Mouse (Mus musculus): ENCODE results near the gene Tmem91. TPM values are rescaled to one million over a fixed set of nuclear protein-coding genes. Genes with fewer than 3 reads are reported as not detected.

The Tmem91 gene
- polyA plus RNA-seq, 1 experiment from 2014 or later: 5.9 TPM

- Histone ChIP-seq H3K36me3 (ENCODE audit: control insufficient read depth, insufficient read depth, low read length) (no peaks in the 10 kb centered on the region), H3K4me2 (replicated peaks; ENCODE audit: low read depth, low read length) (no peak overlapping the region), H3K27me3 (ENCODE audit: control insufficient read depth, insufficient read depth, low read length) (no peaks in the 10 kb centered on the region), H3K9ac (replicated peaks; ENCODE audit: low read depth, low read length) (no peak overlapping the region), H3K27ac (ENCODE audit: low read length) (no peak overlapping the region), H3K9me3 (ENCODE audit: control insufficient read depth, low read depth, low read length) (no peaks in the 10 kb centered on the region), H3K4me3 (ENCODE audit: low read depth, low read length) (no peak overlapping the region), H3K4me1 (ENCODE audit: control insufficient read depth, insufficient read depth, low read length) (no peaks in the 10 kb centered on the region)
- 88% methylated on average over 8 of the region's 8 CpGs for WGBS
- no peak for ATAC-seq (ENCODE audit: insufficient number of reproducible peaks, insufficient read depth, low FRiP score, low read depth)
Measured at GRCm38 (mm10) chr7:25651281-25651680, 23.7 kb downstream of the Tmem91 start.

GRCm38 (mm10) chr7:25649839-25650238, 25.1 kb downstream of the Tmem91 start:
- Histone ChIP-seq H3K9me3 (ENCODE audit: control insufficient read depth, low read depth, low read length) (no peaks in the 10 kb centered on the region), H3K4me1 (ENCODE audit: control insufficient read depth, insufficient read depth, low read length) (no peaks in the 10 kb centered on the region)

GRCm38 (mm10) chr7:25647574-25648123, 27.3 kb downstream of the Tmem91 start:
- Histone ChIP-seq H3K9me3 (ENCODE audit: control insufficient read depth, low read depth, low read length) (no peaks in the 10 kb centered on the region), H3K9ac (replicated peaks; ENCODE audit: low read depth, low read length) (no peak overlapping the region), H3K27ac (ENCODE audit: low read length) (no peak overlapping the region), H3K27me3 (ENCODE audit: control insufficient read depth, insufficient read depth, low read length) (no peaks in the 10 kb centered on the region), H3K36me3 (ENCODE audit: control insufficient read depth, insufficient read depth, low read length) (no peaks in the 10 kb centered on the region), H3K4me1 (ENCODE audit: control insufficient read depth, insufficient read depth, low read length) (no peaks in the 10 kb centered on the region), H3K4me3 (ENCODE audit: low read depth, low read length) (no peak overlapping the region), H3K4me2 (replicated peaks; ENCODE audit: low read depth, low read length) (no peak overlapping the region)
- ATAC-seq (ENCODE audit: insufficient number of reproducible peaks, insufficient read depth, low FRiP score, low read depth): no peak
- 58% methylated on average over 5 of the region's 5 CpGs for WGBS

More at GRCm38 (mm10) chr7:25649839-25650238, 25.1 kb downstream of the Tmem91 start:
- 74% methylated on average over 5 of the region's 5 CpGs for WGBS
- H3K4me3 ChIP-seq (ENCODE audit: low read depth, low read length): no peak overlapping the region
- no peaks in the 10 kb centered on the region for H3K36me3 ChIP-seq (ENCODE audit: control insufficient read depth, insufficient read depth, low read length)
- H3K27ac ChIP-seq (ENCODE audit: low read length): no peak overlapping the region
- H3K27me3 ChIP-seq (ENCODE audit: control insufficient read depth, insufficient read depth, low read length): no peaks in the 10 kb centered on the region
- H3K4me2 ChIP-seq (replicated peaks; ENCODE audit: low read depth, low read length): no peak overlapping the region
- ATAC-seq (ENCODE audit: insufficient number of reproducible peaks, insufficient read depth, low FRiP score, low read depth): no peak
- no peak overlapping the region for H3K9ac ChIP-seq (replicated peaks; ENCODE audit: low read depth, low read length)

- H3K36me3 ChIP-seq (ENCODE audit: control insufficient read depth, insufficient read depth, low read length): peaks cover 4% of the 10 kb centered on the region; the same call in 1 of the 2 replicates
- H3K9ac ChIP-seq (replicated peaks; ENCODE audit: low read depth, low read length): no peak overlapping the region
- ATAC-seq (ENCODE audit: insufficient number of reproducible peaks, insufficient read depth, low FRiP score, low read depth): no peak
- no peak overlapping the region for H3K27ac ChIP-seq (ENCODE audit: low read length)
- no peaks in the 10 kb centered on the region for H3K4me1 ChIP-seq (ENCODE audit: control insufficient read depth, insufficient read depth, low read length)
- H3K9me3 ChIP-seq (ENCODE audit: control insufficient read depth, low read depth, low read length): no peaks in the 10 kb centered on the region
- no peak overlapping the region for H3K4me3 ChIP-seq (ENCODE audit: low read depth, low read length)
- H3K27me3 ChIP-seq (ENCODE audit: control insufficient read depth, insufficient read depth, low read length): no peaks in the 10 kb centered on the region
- 68% methylated on average over 14 of the region's 14 CpGs for WGBS
- no peak overlapping the region for H3K4me2 ChIP-seq (replicated peaks; ENCODE audit: low read depth, low read length)
Measured at GRCm38 (mm10) chr7:25645074-25645473, 29.9 kb downstream of the Tmem91 start.

- Histone ChIP-seq H3K9me3 (ENCODE audit: control insufficient read depth, low read depth, low read length) (no peaks in the 10 kb centered on the region), H3K27ac (ENCODE audit: low read length) (no peak overlapping the region), H3K4me1 (ENCODE audit: control insufficient read depth, insufficient read depth, low read length) (no peaks in the 10 kb centered on the region), H3K9ac (replicated peaks; ENCODE audit: low read depth, low read length) (no peak overlapping the region), H3K27me3 (ENCODE audit: control insufficient read depth, insufficient read depth, low read length) (no peaks in the 10 kb centered on the region), H3K4me3 (ENCODE audit: low read depth, low read length) (no peak overlapping the region), H3K36me3 (ENCODE audit: control insufficient read depth, insufficient read depth, low read length) (peaks cover 4% of the 10 kb centered on the region; the same call in 1 of the 2 replicates), H3K4me2 (replicated peaks; ENCODE audit: low read depth, low read length) (no peak overlapping the region)
- 76% methylated on average over 4 of the region's 4 CpGs for WGBS
- ATAC-seq (ENCODE audit: insufficient number of reproducible peaks, insufficient read depth, low FRiP score, low read depth): no peak
Measured at GRCm38 (mm10) chr7:25644631-25645030, 30.3 kb downstream of the Tmem91 start.

- ATAC-seq (ENCODE audit: insufficient number of reproducible peaks, insufficient read depth, low FRiP score, low read depth): no peak
- Histone ChIP-seq H3K36me3 (ENCODE audit: control insufficient read depth, insufficient read depth, low read length) (peaks cover 4% of the 10 kb centered on the region; the same call in 1 of the 2 replicates), H3K9ac (replicated peaks; ENCODE audit: low read depth, low read length) (no peak overlapping the region), H3K27ac (ENCODE audit: low read length) (no peak overlapping the region), H3K27me3 (ENCODE audit: control insufficient read depth, insufficient read depth, low read length) (no peaks in the 10 kb centered on the region), H3K4me2 (replicated peaks; ENCODE audit: low read depth, low read length) (no peak overlapping the region), H3K9me3 (ENCODE audit: control insufficient read depth, low read depth, low read length) (no peaks in the 10 kb centered on the region), H3K4me3 (ENCODE audit: low read depth, low read length) (no peak overlapping the region), H3K4me1 (ENCODE audit: control insufficient read depth, insufficient read depth, low read length) (no peaks in the 10 kb centered on the region)
- WGBS: 77% methylated on average over 10 of the region's 10 CpGs
Measured at GRCm38 (mm10) chr7:25644136-25644535, 30.8 kb downstream of the Tmem91 start.

GRCm38 (mm10) chr7:25639754-25640153, 35.2 kb downstream of the Tmem91 start:
- no peaks in the 10 kb centered on the region for H3K9me3 ChIP-seq (ENCODE audit: control insufficient read depth, low read depth, low read length)
- no peak overlapping the region for H3K9ac ChIP-seq (replicated peaks; ENCODE audit: low read depth, low read length)
- WGBS: 94% methylated on average over 4 of the region's 4 CpGs
- no peaks in the 10 kb centered on the region for H3K27me3 ChIP-seq (ENCODE audit: control insufficient read depth, insufficient read depth, low read length)
- no peak overlapping the region for H3K4me3 ChIP-seq (ENCODE audit: low read depth, low read length)
- H3K36me3 ChIP-seq (ENCODE audit: control insufficient read depth, insufficient read depth, low read length): peaks cover 14% of the 10 kb centered on the region; the same call in 1 of the 2 replicates
- H3K4me2 ChIP-seq (replicated peaks; ENCODE audit: low read depth, low read length): no peak overlapping the region
- no peak for ATAC-seq (ENCODE audit: insufficient number of reproducible peaks, insufficient read depth, low FRiP score, low read depth)
- H3K27ac ChIP-seq (ENCODE audit: low read length): no peak overlapping the region
- H3K4me1 ChIP-seq (ENCODE audit: control insufficient read depth, insufficient read depth, low read length): no peaks in the 10 kb centered on the region

GRCm38 (mm10) chr7:25637099-25637498, 37.9 kb downstream of the Tmem91 start:
- Histone ChIP-seq H3K27me3 (ENCODE audit: control insufficient read depth, insufficient read depth, low read length) (no peaks in the 10 kb centered on the region), H3K4me2 (replicated peaks; ENCODE audit: low read depth, low read length) (no peak overlapping the region), H3K4me1 (ENCODE audit: control insufficient read depth, insufficient read depth, low read length) (no peaks in the 10 kb centered on the region), H3K27ac (ENCODE audit: low read length) (no peak overlapping the region), H3K9me3 (ENCODE audit: control insufficient read depth, low read depth, low read length) (no peaks in the 10 kb centered on the region), H3K36me3 (ENCODE audit: control insufficient read depth, insufficient read depth, low read length) (peaks cover 14% of the 10 kb centered on the region; the same call in 1 of the 2 replicates), H3K4me3 (ENCODE audit: low read depth, low read length) (no peak overlapping the region), H3K9ac (replicated peaks; ENCODE audit: low read depth, low read length) (no peak overlapping the region)
- ATAC-seq (ENCODE audit: insufficient number of reproducible peaks, insufficient read depth, low FRiP score, low read depth): no peak
- 83% methylated on average over 5 of the region's 5 CpGs for WGBS

- 32% methylated on average over 3 of the region's 3 CpGs for WGBS
- H3K27me3 ChIP-seq (ENCODE audit: control insufficient read depth, insufficient read depth, low read length): no peaks in the 10 kb centered on the region
- H3K9ac ChIP-seq (replicated peaks; ENCODE audit: low read depth, low read length): no peak overlapping the region
- no peaks in the 10 kb centered on the region for H3K4me1 ChIP-seq (ENCODE audit: control insufficient read depth, insufficient read depth, low read length)
- H3K27ac ChIP-seq (ENCODE audit: low read length): no peak overlapping the region
- H3K4me3 ChIP-seq (ENCODE audit: low read depth, low read length): no peak overlapping the region
- H3K4me2 ChIP-seq (replicated peaks; ENCODE audit: low read depth, low read length): no peak overlapping the region
- ATAC-seq (ENCODE audit: insufficient number of reproducible peaks, insufficient read depth, low FRiP score, low read depth): no peak
- H3K36me3 ChIP-seq (ENCODE audit: control insufficient read depth, insufficient read depth, low read length): peaks cover 10% of the 10 kb centered on the region; the same call in 1 of the 2 replicates
- no peaks in the 10 kb centered on the region for H3K9me3 ChIP-seq (ENCODE audit: control insufficient read depth, low read depth, low read length)
Measured at GRCm38 (mm10) chr7:25636373-25636772, 38.6 kb downstream of the Tmem91 start.

Measured in stomach, embryonic 14.5 days (tissue).